Mouse (Mus musculus) gastrocnemius, postnatal 36 days (tissue): ENCODE results near the gene Eno2. TPM values are rescaled to one million over a fixed set of nuclear protein-coding genes. Genes with fewer than 3 reads are reported as not detected.
A peak's percentile ranks its signal among the peaks of the same experiment; 100 is the strongest.
"Not testable (repeated sequence)": the region's sequence is repeated elsewhere in the genome, so short reads cannot be mapped to it uniquely, and the experiment has no call there.

ENCODE experiments used
- DNase-seq, 2 experiments: peaks; one replicate each; pipeline ENCODE4 v3.0.0; 2022
- intact Hi-C: fragments of 180-260 bp; cut with DNase I; formaldehyde crosslinking; loops from one replicate; pipeline ENCODE4 v1.15.1; 2025
- long read RNA-seq, 2 experiments: library from polyadenylated mRNA; stranded (forward); transcript quantifications; one replicate each; pipeline ENCODE4 v2.0.0; 2021
- total RNA-seq, 2 experiments: library from RNA; stranded (reverse); gene quantifications; 2 replicates each; pipeline ENCODE4 v1.2.3; 2021

Gene Eno2
- total RNA-seq, result 1 to 10 TPM; 1.4 to 1.8 TPM
- long read RNA-seq, experiment 1, partial matches to known transcripts, result 0 of 1 reads
- long read RNA-seq, experiment 1, other reads (novel, unspliced or antisense), result 1 of 1 reads
- long read RNA-seq, experiment 2, partial matches to known transcripts, result 1 of 2 reads
- long read RNA-seq, experiment 2, other reads (novel, unspliced or antisense), result 1 of 2 reads

DNA sequence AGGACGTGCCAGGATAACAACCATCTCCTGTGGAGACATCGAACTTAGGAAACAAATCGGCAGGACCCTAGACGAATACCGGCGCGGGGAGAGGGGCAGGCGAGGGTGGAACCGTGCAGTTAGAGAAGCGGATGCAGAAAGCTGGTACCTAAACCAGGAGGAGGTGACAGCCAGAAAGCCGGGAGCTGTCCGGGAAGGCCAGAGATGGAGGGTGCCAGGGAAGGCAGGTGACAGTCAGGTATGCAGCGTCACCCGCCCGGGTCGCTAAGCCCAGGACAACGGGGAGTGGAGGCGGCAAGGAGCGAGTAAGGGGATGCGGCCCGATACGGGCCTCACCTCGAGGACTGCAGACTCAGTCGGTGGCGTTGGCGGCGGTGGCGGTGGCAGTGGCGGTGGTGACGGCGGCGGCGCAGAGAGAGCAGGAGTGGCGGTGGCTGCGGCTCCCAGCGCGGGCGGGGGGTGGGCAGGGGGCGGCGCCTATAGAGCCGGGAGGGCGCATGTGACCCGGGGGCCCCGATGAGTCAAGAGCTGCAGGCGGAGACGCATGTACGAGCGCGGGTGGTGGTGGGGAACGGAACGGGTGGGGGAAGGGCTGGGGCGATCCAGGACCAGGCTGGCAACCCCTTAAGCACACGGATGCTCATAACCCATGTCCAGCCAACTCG lies at the start of gene Eno2:
TSS of gene Eno2 (minus strand) at position 573 of the 665 bp plus-strand sequence.
- no peak for DNase-seq
- intact Hi-C loops, result loop anchor here (10.0 kb wide), 1 partner anchor 264 kb away; no protein-coding TSS in a partner anchor

DNA sequence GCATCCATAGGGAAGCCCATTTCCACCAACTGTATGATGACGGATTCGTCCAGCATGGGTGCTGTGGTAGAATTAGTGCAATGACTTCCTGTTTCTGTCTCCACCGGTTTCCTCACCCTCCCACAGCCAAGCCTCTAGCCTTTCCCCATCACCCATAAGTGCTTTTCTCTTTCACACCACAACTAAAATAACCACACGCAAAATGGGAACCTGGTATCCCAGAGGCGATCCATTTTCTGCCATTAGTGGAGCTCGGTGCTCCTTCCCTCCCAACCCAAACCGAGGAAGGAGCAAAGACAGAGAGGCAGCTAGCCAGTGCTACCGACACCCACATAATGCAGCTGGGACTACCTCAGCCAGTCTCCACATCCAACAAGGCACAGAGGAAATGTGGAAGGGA lies 48.5 kb upstream of the Eno2 start:
- DNase-seq, result no peak
- intact Hi-C loops, result no loop called here

DNA sequence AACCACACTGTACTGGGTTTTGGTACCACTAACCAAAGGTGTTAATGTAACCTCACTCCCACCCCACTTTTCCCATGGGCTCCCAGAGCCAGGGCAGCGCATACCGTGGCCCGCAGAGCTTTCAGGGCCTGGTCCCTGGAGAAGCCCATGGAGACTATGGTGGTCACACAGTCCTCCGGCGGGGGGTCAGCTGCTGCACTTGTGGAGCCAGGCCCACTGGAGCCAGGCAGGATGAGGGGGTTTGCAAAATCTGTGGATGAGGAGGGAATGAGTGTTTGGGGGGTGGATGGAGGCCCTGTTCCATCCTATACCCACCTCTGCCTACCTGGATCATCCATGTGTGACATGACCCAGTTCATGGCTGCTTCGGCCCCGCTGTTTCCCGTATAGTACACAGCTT lies 48.1 kb upstream of the Eno2 start:
- intact Hi-C loops, result no loop called here
- no peak for DNase-seq

DNA sequence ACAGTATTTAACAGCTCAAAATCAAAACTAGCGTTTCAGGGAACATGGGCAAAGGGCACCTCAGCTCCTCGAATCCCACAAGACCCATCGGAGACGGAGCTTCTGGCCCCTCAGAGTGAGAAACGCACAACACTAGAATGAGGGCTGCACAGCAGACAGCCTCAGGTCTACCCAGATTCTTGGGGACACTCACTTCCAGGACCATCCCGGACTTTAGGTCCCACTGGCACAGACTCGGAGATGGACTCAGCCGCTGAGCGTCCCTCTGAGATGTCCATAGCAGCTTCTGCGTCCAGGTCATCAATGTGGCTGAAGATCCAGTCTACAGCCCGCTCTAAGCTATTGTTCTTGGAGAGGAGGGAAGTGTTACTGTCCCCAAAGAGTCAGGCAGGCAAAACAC lies 47.7 kb upstream of the Eno2 start:
- DNase-seq, result no peak
- intact Hi-C loops, result no loop called here

DNA sequence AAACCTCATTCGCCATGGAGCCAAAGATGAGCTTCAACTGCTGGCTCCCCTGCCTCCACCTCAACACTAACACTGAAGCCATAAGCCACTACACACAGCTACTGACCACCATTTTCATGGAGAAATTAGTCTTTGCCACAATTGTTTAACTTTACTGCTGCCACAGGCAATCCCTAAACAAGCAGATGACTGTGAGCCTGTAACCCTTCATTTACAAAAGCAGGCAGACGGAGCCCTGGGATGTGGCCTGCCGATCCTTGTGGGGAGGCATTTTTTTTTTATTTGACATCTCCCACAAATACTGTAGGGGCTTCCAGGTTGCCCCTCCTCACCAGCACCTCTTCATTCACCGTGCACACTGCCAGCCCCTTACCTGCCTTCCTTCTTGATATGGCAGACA lies 47.1 kb upstream of the Eno2 start:
- intact Hi-C loops, result no loop called here
- DNase-seq, result no peak

DNA sequence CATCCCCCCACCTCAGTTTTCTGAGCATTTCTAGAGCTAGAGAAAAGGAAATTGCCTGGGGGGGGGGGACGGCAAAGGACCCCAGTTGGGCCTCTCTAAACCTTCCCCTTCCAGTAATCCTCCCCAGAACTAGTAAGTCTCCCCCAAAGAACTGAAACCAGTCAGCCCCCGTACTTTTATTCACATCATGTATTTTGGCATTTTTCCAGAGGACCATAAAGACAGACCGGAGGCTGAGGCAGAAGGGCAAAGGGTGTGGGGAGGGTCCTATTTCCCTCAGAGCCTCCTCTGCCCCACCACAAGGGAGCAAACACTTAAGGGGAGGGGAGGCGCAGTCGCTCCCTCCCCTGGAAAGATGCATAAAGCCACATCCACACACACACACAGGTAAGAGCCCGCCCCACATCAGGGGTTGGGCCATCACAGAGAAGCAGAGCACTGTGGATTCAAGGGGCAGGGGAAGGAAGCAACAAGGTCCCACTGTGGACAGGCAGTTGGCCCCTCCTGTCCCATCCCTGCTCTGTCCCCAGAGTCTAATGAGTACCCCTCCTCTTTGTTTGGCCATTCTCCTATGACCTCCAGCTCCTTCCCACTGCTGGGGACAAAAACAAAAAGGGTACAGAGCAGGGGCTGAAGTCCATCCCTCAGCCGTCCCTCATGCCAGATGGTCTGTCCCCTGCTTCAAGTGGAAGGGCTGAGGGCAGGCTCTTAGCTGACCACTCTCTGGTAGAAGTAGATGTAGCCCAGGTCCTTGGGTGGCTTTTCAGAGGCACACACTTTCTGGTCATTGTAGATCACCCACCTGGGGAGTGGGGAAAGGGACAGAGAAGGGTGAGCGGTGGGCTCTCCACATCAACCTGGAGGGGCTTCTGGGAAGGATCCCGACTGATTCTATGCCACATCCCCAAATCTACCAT lies 45.6 kb upstream of the Eno2 start:
- DNase-seq, result peak in 1 of 2 experiments; percentile 9
- intact Hi-C loops, result no loop called here

DNA sequence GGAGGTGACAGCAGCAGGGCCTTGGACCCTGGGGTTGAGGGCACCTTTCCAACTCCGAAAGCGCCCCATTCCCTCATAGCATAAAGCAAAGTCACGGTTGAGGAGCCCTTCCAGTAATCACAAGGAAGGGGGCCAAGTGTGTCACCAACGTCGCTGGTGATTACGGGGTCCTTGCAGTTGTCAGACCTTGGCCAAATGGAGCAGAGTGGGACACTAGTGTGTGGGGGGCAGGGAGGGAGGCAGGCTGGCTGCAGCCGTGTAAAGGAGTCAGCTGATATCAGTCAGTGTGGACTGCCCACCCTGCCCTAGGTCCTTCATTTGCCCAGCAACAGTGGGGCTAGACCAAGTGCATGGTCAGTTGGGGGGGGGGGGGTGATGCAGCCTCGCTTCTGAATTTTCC lies 45.0 kb upstream of the Eno2 start:
- DNase-seq, result no peak
- intact Hi-C loops, result no loop called here

DNA sequence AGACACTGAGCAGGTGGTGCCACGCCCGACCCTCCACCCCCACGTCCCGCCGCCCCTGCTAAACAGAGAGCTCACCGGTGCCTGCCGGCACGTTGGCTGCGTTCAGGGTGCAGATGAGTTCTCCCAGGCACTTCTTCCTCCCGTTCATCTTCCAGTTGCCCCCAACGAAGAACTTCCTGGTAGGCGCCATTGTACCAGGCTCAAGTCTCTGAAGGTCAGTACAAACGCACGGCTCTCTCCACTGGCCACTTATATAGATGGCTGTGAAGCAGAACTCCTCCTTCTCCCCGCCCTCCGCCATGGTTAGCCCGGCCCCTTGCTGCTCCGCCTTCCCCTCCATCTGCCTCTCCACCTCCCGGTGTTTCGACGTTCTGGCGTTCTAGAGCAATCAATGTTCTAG lies 44.5 kb upstream of the Eno2 start, which contains the start of gene Tpi1:
TSS of gene Tpi1 (minus strand) at position 364 of the 400 bp plus-strand sequence.
- intact Hi-C loops, result no loop called here

DNA sequence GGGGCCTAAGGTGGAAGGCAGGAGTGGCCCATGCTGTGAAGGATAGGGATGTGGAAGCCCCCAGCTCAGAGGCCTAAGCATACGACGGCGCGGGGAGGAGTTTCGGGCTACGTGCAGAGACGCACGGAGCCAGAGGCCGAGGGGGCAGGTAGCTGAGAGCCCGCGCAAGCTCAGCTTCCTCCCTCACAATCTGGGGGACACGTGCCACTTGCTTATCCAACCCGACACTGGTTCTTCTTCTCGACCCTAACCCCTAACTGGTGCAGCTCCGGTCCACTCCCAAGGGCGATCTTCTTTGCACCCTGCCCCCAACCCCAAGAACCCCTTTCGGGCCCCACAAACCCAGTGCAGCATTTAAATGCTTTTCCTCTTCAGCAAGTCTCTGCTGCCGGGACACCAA lies 44.0 kb upstream of the Eno2 start:
- intact Hi-C loops, result no loop called here
- DNase-seq, result peak; percentile 47 to 58

More for the DNA sequence above, 44.5 kb upstream of the Eno2 start, which contains the start of gene Tpi1:
- peak; percentile 90 to 91 for DNase-seq

DNA sequence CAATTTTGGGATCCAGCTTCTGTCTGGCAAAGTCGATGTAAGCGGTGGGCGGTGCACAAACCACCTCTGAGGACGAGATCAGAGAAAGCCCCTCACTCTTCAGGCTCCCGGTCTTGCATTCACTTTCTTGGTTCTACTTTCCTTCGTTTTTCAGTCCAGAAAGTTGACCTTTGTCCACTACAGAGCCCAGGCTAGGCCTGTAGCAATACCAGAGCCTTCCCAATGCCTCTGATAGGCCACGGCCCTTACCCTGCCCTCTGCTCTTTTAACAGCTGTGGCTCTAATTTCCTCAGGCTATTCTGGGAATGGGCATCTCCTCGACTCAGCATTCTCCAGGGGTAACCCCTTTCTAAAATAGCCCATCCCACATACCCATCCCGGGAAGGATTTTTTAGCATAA lies 43.4 kb upstream of the Eno2 start:
- no peak for DNase-seq
- intact Hi-C loops, result no loop called here

DNA sequence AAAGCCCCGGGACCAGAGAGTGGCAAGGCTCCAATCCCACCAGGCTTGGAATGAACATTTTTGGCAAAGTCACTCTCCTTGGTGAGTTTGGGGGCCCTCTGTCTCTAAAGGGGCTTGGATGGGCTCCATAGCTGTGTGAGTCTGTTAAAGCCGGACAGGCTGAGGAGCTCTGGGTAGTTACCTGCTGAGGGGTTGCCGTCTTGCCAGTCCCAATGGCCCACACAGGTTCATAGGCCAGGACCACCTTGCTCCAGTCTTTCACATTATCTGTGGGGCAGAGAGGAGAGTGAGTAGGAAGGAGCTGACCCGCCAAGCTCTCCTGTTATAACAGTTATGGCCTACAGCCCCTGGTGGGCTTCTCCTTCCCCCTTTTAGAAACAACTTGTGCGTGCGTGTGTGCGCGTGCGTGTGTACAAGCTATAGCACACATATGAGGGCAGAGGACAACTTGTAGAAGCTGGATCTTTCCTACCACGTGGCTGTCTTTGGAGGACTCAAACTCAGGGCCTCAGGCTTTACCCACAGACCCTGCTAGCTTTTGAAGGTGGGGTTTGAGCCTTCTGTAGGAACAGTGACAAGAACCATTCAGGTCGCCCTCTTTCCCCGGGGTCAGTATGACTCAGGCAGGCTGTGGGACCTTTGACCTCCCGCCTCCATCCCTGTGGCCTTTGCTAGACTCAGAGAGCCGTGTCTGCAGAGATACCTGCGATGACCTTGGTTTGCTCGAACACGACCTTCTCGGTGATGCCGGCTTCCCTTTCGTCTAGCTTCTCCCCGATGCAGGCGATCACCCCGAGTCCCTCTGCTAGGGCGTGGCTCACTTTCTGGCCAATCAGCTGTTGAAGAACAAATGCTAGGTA lies 42.5 kb upstream of the Eno2 start:
- intact Hi-C loops, result no loop called here
- no peak for DNase-seq

DNA sequence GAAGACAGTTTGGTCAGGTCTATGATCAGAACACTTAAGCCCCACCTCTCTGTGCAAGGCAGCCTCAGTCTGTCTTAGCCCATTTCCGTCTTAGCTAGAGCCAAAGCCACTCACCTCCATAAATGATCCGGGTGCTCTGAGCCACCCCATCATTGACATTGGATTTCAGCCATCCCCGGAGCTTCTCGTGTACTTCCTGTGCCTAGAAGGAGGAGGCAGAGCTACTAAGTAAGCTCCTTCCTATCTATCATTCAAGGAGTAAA lies 41.9 kb upstream of the Eno2 start:
- intact Hi-C loops, result no loop called here

DNA sequence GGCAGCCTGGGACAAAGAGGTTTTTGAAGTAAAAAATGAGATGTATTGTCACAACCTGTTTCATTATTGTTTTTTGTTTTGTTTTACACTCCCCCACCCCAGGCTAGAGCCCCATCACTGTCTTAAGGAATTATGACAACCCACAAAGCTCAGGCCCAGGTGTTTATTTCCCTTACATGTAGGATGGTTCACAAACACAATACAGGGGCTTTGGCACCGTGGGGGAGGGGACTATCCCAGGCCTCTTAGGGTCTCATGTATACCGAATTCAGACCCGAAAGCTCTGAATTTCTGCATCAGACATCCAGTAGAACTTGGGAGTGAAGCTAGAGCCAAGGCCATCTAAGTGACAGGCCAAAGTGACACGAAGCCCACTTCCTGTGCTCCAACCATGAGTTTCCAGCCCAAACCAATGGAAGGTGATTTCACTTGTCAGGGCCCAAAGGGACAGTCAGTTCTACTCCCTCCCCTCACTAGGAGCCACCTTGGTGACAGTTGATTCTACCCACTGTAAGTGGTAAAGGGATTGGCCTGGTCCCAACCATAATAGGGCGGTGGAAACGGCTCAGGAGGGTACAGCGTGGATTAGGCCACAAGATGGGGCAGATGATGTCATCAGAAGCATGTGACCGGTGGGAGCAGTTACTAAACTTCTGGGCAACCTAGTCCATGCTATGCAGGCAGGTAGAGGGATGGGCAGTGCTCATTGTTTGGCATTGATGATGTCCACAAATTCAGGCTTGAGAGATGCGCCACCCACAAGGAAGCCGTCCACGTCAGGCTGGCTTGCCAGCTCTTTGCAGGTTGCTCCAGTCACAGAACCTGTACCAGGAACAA lies 41.3 kb upstream of the Eno2 start:
- intact Hi-C loops, DNase-seq: not testable (repeated sequence)

More for the DNA sequence above, 41.9 kb upstream of the Eno2 start:
- no peak for DNase-seq

DNA sequence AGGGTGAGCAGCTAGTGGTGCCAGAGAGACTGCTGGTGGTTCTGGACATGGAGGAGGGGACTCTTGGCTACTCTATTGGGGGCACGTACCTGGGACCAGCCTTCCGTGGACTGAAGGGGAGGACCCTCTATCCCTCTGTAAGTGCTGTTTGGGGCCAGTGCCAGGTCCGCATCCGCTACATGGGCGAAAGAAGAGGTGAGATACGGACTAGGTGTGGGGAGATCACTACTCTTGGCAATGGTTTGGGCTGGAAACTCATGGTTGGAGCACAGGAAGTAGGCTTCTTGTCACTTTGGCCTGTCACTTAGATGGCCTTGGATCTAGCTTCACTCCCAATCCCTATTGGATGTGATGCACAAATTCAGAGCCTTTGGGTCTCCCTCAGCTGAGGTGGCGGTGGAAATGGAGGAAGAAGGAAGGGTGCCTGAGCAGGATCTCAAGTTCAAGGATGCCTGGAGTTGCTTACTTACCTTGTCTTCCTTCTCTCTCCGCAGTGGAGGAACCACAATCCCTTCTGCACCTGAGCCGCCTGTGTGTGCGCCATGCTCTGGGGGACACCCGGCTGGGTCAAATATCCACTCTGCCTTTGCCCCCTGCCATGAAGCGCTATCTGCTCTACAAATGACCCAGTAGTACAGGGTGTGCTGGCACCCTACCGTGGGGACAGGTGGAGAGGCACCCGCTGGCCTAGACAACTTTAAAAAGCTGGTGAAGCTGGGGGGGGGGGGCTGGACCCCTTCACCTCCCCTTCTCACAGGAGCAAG lies 40.5 kb upstream of the Eno2 start:
- intact Hi-C loops, result no loop called here
- no peak for DNase-seq

DNA sequence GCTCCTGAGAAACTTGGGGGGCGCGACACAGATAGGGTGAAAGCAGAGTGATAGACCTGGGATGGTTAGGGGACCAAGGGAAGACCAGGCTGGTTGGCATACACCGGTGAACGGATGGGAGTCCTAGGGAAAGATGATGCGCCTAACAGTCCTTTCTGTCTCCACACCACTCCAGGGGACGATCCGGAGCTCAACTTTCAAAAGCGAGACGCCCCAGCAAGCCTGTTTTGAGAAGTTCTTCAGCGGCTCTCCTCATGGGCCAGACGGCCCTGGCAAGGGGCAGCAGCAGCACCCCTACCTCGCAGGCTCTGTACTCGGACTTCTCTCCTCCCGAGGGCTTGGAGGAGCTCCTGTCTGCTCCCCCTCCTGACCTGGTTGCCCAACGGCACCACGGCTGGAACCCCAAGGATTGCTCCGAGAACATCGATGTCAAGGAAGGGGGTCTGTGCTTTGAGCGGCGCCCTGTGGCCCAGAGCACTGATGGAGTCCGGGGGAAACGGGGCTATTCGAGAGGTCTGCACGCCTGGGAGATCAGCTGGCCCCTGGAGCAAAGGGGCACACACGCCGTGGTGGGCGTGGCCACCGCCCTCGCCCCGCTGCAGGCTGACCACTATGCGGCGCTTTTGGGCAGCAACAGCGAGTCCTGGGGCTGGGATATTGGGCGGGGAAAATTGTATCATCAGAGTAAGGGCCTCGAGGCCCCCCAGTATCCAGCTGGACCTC lies 39.7 kb upstream of the Eno2 start:
- DNase-seq, result peak; percentile 80 to 83
- intact Hi-C loops, result no loop called here

DNA sequence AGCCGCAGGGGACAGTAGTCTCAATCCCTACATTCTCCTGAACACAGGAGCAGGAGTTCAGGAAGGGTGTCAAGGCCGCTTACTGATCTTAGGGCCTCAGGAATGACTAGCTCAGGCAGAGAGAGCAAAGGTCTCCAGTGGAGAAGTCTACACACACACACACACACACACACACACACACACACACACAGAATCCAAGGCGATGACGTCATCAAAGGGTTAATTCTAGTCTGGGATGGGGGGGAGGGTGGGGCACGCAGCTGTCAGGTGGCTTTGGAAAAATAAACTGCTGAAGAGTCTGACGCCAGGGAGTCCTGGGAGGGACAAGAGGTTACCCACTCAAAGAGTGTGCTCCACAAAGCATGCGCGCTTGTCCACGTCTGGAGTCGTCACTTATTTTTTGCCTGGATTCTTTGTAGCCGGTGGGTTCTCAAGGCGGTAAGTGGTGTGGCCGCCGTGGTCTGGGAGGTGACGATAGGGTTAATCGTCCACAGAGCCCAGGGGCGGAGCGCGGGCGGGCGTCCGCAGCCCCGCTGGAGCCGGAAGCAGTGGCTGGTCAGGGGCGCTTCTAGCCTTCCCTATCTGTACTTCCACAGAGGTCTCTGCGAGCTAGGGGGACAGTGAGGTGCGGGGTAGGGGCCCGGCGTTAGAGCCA lies 39.0 kb upstream of the Eno2 start, which contains the start of gene Spsb2:
TSS of gene Spsb2 (plus strand) at position 304 of the 655 bp plus-strand sequence.
- DNase-seq, result peak; percentile 70 to 77
- intact Hi-C loops, result no loop called here

DNA sequence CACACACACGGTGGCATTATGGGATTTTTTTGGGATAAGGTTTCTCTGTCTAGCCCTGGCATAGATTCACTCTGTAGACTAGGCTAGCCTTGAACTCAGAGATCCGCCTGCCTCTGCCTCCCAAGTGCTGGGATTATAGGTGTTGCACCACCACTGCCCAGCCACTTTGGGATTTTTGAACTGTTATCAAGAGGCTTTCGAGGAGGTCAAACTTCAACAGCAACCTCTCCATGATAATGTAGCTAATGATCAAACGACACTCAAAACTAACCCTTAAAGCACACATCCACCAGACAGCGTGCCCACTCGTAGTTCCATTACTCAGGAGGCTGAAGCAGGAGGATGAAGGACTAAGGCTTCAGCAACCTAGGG lies 38.5 kb upstream of the Eno2 start:
- no peak for DNase-seq
- intact Hi-C loops, result no loop called here

DNA sequence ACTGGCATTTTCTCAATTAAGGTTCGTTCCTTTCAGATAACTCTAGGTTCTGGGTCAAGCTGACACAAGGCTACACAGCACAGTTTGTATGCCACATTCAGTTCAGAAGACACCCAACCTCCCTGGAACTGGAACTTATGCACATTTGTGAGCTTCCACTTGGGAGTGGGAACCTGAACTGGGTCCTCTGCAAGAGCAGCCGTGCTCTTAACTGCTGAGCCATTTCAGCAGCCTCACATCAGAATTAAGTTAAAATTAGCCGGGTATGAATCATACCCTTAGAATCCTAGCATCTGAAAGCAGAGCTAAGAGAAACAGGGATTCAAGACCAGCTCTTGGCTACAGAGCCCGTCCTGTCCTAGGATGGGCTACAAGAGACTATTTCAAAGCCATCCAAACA lies 37.9 kb upstream of the Eno2 start:
- no peak for DNase-seq
- intact Hi-C loops, result no loop called here
